21 mouse cellular contexts compared by ENCODE assay signal in genomic region chr10:125184146-125184545, GRCm38 (mm10).
A peak's percentile ranks its signal among the peaks of the same experiment; 100 is the strongest.
DNase-seq lines count a peak whose midpoint lies in the region; ATAC-seq and TF ChIP-seq lines count a peak whose summit lies in the region.
"Had no signal": no experiment of that assay in that cellular context is flagged by ENCODE, and none has a peak within 500 bp of the region (broad histone marks: within the 10 kb centered on the region; RNA-seq: fewer than 3 reads in every experiment).

No protein-coding gene starts in this region.

- intact Hi-C loops in gastrocnemius, adult 2 months (cut with DNase I), result no loop called here

- no peaks in the 10 kb centered on the region for H3K36me3 ChIP-seq in limb, embryonic 11.5 days (ENCODE audit: control insufficient read depth, insufficient read depth, low read length)
- H3K36me3 ChIP-seq in limb, embryonic 10.5 days, result no peaks in the 10 kb centered on the region
- no peaks in the 10 kb centered on the region for H3K36me3 ChIP-seq in ES-Bruce4 (ENCODE audit: control insufficient read depth, insufficient read depth, low read length, poor library complexity, severe bottlenecking)
- H3K36me3 ChIP-seq: embryonic facial prominence, embryonic 13.5 days; G1E; heart, embryonic 13.5 days; hindbrain, embryonic 15.5 days had no signal

- 38% methylated on average over 5 of the region's 5 CpGs for WGBS in limb, embryonic 11.5 days
- 52% methylated on average over 5 of the region's 5 CpGs for WGBS in limb, embryonic 10.5 days

- no peak overlapping the region for H3K4me3 ChIP-seq in limb, embryonic 11.5 days (ENCODE audit: low read depth, low read length)
- H3K4me3 ChIP-seq in limb, embryonic 10.5 days, result no peak overlapping the region
- no peak overlapping the region for H3K4me3 ChIP-seq in ES-Bruce4 (ENCODE audit: low read depth, low read length)
- H3K4me3 ChIP-seq in gastrocnemius, adult 2 months, result no peak overlapping the region
- H3K4me3 ChIP-seq: embryonic facial prominence, embryonic 13.5 days; forebrain, embryonic 13.5 days; heart, adult 2 months; heart, embryonic 13.5 days; hindbrain, embryonic 15.5 days had no signal

- peak; percentile 90 for TF ChIP-seq EP300 in ES-Bruce4 (IDR thresholded peaks at IDR 0.05; ENCODE audit: insufficient read depth, low read depth, low read length)

- peak; percentile 27 for DNase-seq in limb, embryonic 11.5 days (ENCODE audit: low spot score)
- no peak for DNase-seq in limb, embryonic 10.5 days (ENCODE audit: low spot score)
- DNase-seq in Muller cell, postnatal 12 days (ENCODE audit: inconsistent ontology term), result peak; percentile 69
- DNase-seq in ZHBTc4 (ENCODE audit: low read depth, low spot score), result peak; percentile 87
- DNase-seq in ovary, postnatal 36 days (ENCODE audit: low spot score), result no peak
- DNase-seq in gastrocnemius, adult 2 months, result no peak
- DNase-seq: adrenal gland, postnatal 14 days; cerebellum, adult 18-20 months; cerebellum, adult 9-11 months; cerebellum, postnatal 36 days; gastrocnemius, postnatal 10 days; heart, adult 2 months; heart, postnatal 36 days had no signal

- no peaks in the 10 kb centered on the region for H3K27me3 ChIP-seq in limb, embryonic 11.5 days (ENCODE audit: control insufficient read depth, insufficient read depth, low read length)
- H3K27me3 ChIP-seq in limb, embryonic 10.5 days (ENCODE audit: low read depth, poor library complexity, severe bottlenecking), result no peaks in the 10 kb centered on the region
- no peaks in the 10 kb centered on the region for H3K27me3 ChIP-seq in ES-Bruce4 (ENCODE audit: control insufficient read depth, insufficient read depth, low read length, poor library complexity, severe bottlenecking)
- H3K27me3 ChIP-seq: embryonic facial prominence, embryonic 13.5 days; forebrain, embryonic 13.5 days; heart, embryonic 13.5 days; hindbrain, embryonic 15.5 days had no signal

- no peak for ATAC-seq in limb, embryonic 11.5 days (ENCODE audit: insufficient number of reproducible peaks, low FRiP score, low TSS enrichment, low read depth)
- ATAC-seq in megakaryocyte, adult 5-6 weeks (ENCODE audit: poor library complexity, severe bottlenecking), result no peak
- ATAC-seq: forebrain, embryonic 13.5 days; intestine, embryonic 16.5 days had no signal

- no peak overlapping the region for H3K27ac ChIP-seq in limb, embryonic 11.5 days (replicated peaks; ENCODE audit: low read depth, low read length)
- H3K27ac ChIP-seq in limb, embryonic 10.5 days, result no peak overlapping the region
- H3K27ac ChIP-seq in ES-Bruce4 (ENCODE audit: insufficient read depth, low read length), result peak overlapping the region; percentile 44; the same call in 1 of the 2 replicates
- no peak overlapping the region for H3K27ac ChIP-seq in gastrocnemius, adult 2 months
- H3K27ac ChIP-seq: embryonic facial prominence, embryonic 13.5 days; forebrain, embryonic 13.5 days; heart, adult 2 months; heart, embryonic 13.5 days; hindbrain, embryonic 15.5 days had no signal

- H3K4me1 ChIP-seq in limb, embryonic 11.5 days (ENCODE audit: control insufficient read depth, insufficient read depth, low read length), result no peaks in the 10 kb centered on the region
- no peaks in the 10 kb centered on the region for H3K4me1 ChIP-seq in limb, embryonic 10.5 days
- no peaks in the 10 kb centered on the region for H3K4me1 ChIP-seq in ES-Bruce4 (ENCODE audit: control insufficient read depth, insufficient read depth, low read length)
- H3K4me1 ChIP-seq: embryonic facial prominence, embryonic 13.5 days; forebrain, embryonic 13.5 days; heart, embryonic 13.5 days; hindbrain, embryonic 15.5 days had no signal

- no peak overlapping the region for H3K9ac ChIP-seq in limb, embryonic 11.5 days (ENCODE audit: low read length)
- no peak overlapping the region for H3K9ac ChIP-seq in ES-Bruce4 (ENCODE audit: low read depth, poor library complexity, severe bottlenecking)
- H3K9ac ChIP-seq: embryonic facial prominence, embryonic 13.5 days; forebrain, embryonic 13.5 days; heart, embryonic 13.5 days; hindbrain, embryonic 15.5 days had no signal

- no peaks in the 10 kb centered on the region for H3K9me3 ChIP-seq in limb, embryonic 11.5 days (ENCODE audit: control insufficient read depth, low read length)
- H3K9me3 ChIP-seq in limb, embryonic 10.5 days (replicated peaks), result no peaks in the 10 kb centered on the region
- no peaks in the 10 kb centered on the region for H3K9me3 ChIP-seq in ES-Bruce4 (replicated peaks; ENCODE audit: control insufficient read depth, insufficient read depth, low read length, poor library complexity, severe bottlenecking)
- H3K9me3 ChIP-seq: embryonic facial prominence, embryonic 13.5 days; forebrain, embryonic 13.5 days; heart, embryonic 13.5 days; hindbrain, embryonic 15.5 days had no signal

- no peak for TF ChIP-seq POLR2A in ES-Bruce4 (IDR thresholded peaks at IDR 0.05; ENCODE audit: insufficient read depth, low read length)

- no peak overlapping the region for H3K4me2 ChIP-seq in limb, embryonic 11.5 days (ENCODE audit: low read depth, severe bottlenecking)
- H3K4me2 ChIP-seq: embryonic facial prominence, embryonic 13.5 days; forebrain, embryonic 13.5 days; heart, embryonic 13.5 days; hindbrain, embryonic 15.5 days had no signal

- TF ChIP-seq CTCF in ES-Bruce4 (IDR thresholded peaks at IDR 0.05; ENCODE audit: low read depth, low read length), result no peak
- no peak for TF ChIP-seq CTCF in gastrocnemius, adult 2 months (IDR thresholded peaks at IDR 0.05)

Comparison
In these comparisons a context has a peak if more than half of its experiments do, and no peak if none do; other contexts are left out.
1. DNase-seq: peak in limb, embryonic 11.5 days (single experiment), Muller cell, postnatal 12 days (single experiment) and ZHBTc4 (single experiment); none in limb, embryonic 10.5 days (single experiment), ovary, postnatal 36 days (single experiment) and gastrocnemius, adult 2 months (single experiment).